Mouse (Mus musculus): ENCODE results near the gene Sugct. TPM values are rescaled to one million over a fixed set of nuclear protein-coding genes. Genes with fewer than 3 reads are reported as not detected.

The Sugct gene
- total RNA-seq, 2 experiments from 2014 or later = 2.7 to 3.1 TPM

DNA sequence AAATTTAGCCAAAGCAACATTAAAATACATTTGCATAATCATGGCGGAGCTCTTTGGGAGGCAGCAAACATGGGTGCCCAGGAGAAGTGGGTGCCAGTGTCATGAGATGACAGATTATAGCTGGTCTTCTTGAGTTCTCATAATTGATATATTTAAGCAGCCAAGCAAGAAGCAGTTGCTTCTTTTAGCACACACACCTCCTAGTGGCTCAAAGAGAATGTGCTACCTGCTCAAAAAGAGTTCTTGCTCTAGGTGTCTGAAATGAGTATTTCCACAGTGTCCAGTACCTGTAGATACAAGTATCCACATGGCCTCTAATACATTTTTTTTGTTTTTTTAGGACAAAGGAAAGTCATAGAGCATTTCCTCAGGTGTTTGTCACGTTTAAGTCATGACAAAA lies 655.6 kb downstream of the Sugct start:
- DNase-seq (ENCODE audit: low spot score in 2 of 2) = no peak

DNA sequence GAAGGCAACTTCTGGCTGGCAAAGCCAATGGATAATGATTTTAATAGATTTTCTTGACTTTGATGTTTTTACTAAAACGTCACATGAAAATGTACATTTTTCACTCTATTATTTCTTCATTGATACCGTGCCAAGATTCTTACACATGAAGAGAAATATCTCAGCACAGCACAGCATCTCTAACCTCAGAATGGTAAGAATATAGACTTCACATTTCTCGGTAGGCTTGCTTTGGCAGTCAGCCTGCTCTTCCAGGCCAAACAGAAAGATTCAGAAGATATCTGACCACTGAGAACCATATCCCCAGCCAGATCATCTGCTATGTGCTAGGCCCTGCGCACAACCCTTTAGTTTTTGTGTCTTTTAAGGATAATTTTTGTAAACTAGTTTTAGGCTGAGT lies 657.0 kb downstream of the Sugct start:
- DNase-seq (ENCODE audit: low spot score in 2 of 2) = no peak

DNA sequence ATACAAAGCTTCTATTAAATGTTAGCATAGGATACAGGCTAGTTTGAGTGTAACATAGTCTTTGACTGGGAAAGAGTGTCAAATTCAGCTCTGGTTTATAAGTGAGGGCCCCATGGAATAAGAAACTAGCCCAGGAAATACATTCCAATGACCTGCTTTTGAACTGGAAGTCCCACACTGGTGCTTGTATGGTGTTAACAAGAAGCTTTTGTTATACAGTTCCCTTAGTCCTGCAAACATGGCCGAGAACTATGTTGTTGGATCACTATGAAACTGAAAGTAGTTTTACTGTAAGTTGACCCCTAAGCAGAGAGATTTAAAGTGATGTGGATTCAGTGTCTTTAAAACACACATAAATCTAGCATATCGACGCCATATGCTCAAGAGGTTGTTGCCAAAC lies 657.5 kb downstream of the Sugct start:
- DNase-seq (ENCODE audit: low spot score in 2 of 2) = no peak

DNA sequence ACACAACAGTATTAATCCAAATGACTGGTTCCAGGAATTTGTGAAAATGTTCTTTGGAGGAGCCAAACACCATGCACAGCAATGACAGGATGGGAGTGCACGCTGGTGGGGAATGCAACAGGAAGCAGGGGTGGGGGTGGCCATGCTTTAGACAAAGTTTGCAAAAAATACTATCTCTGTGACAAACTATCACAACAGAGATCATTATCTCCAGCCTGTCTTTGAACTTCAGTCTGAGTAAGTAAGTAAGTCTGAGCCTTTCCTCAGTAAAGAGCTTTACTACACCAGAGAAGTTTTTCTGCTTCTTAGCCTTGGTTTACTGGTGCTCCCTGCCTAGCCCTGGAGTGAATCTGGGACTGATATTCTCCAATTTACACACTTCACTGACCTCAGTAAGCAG lies 664.6 kb downstream of the Sugct start:
- DNase-seq (ENCODE audit: low spot score in 2 of 2) = no peak

DNA sequence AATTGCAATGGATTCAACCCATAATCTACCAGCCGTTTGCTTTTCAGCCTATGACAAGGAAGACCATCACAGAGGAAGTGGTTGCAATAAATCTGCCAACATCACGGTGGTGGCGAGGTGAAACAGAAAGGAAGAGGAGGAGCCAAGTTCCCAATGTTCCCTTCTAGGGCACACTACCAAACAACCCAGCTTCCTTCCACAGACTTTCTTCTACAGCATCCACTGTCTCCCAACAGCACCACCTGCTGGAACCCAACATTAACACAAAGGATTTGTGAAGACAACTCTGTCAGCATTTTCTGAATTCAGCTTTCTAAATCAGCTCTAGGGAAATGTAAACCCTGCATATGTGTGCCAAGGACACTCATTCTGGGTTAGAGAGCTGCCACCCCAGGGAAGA lies 666.8 kb downstream of the Sugct start:
- peak; percentile 66 to 74 for DNase-seq (ENCODE audit: low spot score in 2 of 2)

DNA sequence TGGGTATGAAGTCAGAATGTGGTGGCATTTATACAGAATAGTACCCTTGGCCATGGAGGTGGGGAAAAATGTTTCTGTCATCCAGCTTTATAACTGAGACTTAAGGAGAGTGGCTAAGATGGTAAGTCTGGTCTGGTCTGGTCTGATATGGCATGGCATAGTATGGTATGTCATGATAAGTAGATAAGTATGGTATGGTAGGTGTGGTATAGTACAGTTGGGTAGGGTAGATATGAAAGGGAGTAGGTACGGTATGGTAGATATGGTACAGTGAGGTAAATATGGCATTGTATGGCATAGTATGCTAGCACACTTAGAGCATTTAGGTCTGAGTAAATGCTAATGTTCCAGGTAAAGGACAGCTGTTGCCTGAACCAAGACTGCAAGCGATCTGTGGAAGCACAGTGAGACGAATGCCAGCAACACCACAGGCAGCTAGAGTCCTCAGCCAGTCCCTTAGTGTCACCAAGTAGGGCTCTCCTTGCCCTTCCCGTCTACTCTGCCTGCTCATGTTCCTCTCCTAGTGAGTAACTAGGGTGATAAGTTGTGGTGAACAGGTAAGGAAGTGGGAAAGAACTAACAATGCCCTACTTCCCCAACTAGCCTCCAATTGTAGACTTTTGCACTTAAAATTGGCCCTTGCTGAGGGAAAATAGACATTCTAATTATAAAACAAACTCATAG lies 667.4 kb downstream of the Sugct start:
- DNase-seq (ENCODE audit: low spot score in 2 of 2) = no peak

DNA sequence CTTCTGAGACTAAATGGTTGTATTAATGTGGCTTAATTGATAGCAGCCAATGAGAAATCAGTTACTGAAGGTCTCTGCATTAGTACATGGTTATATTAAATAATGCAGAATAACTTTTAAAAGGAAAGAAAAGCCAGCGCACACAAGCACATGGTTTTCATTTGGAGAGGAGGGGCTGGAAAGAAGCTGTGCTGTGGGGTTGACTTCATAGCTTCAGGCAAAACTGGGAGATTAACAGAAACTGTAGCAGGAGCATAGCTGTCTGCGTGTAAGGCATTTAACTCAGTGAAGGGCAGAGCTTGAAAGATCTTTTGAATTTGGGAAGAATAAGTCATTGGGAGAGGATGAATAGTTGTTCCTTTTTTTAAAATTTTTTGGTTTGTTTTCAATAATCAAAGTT lies 668.4 kb downstream of the Sugct start:
- DNase-seq (ENCODE audit: low spot score in 2 of 2) = no peak

DNA sequence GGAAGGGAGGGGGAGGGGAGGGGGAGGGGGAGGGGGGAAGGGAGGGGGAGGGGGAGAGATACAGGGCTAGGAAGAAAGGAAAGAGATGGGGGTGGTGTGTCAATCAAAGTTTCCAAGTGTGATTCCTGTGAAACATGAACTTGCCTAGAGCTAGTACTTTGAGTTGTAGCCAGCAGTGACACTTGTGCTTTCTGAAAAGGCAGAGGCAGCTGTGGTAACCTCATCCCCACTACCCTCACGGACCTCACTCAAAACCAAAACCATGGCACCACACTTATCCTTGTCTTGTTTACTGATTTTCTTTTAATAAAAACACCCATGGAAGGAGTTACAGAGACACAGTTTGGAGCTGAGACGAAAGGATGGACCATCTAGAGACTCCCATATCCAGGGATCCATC lies 698.9 kb downstream of the Sugct start:
- no peak for DNase-seq (ENCODE audit: low spot score in 2 of 2)

DNA sequence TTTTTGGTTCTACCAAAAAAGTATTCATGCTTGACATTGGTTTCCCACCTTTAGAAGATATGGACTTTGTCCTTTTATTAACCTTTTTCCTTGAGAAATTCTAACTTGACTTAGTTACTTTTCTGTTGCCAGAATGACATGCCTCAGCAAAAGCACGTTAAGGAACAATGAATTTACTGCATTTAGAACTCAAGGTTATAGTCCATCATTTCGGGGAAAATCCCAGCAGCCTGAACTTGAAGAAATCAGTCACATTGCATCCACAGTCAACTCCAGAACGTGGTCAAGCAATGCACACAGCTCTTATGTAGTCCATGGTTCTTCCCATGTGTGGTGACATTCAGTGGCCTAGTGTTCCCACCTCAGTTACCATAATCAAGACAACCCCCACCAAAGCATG lies 700.0 kb downstream of the Sugct start:
- DNase-seq (ENCODE audit: low spot score in 2 of 2) = no peak

DNA sequence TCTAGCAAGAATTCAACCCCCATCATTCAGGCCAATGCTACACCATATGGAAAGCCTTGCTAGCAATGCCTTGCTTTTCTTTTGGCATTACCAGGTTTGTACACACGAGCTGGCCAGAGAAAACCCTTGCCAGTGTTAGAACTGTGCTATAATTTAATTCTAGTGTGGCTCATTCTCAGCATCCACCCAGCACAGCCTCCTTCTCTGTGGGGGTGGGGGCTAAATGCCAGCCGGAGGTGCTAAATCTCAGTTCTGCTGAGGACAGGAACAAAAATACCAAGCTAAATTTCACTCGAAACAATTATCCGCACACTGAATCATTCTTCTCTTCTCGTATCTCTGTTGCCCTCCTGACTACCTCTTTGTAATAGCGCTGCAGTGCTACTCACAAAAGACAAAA lies 717.6 kb downstream of the Sugct start:
- DNase-seq (ENCODE audit: low spot score in 2 of 2) = peak; percentile 74 to 82

DNA sequence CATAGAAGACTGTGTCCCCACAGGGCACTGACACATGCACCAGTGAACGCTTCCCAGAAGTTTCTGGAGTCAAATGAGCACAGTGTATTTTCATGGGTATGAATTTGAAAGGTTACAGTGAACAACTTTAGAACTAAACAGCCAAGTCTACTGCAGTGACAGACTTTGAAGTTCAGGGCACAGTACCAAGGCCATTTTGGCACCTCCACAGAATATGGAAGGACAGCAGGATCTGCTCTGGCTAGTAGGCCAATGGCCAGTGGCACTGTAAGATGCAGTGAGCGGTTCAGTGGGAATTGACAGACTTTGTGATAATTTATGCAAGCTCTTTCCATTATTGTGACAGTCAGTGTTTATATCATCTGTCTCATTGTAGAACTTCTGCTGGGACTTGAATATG lies 724.1 kb downstream of the Sugct start:
- DNase-seq (ENCODE audit: low spot score in 2 of 2) = no peak

DNA sequence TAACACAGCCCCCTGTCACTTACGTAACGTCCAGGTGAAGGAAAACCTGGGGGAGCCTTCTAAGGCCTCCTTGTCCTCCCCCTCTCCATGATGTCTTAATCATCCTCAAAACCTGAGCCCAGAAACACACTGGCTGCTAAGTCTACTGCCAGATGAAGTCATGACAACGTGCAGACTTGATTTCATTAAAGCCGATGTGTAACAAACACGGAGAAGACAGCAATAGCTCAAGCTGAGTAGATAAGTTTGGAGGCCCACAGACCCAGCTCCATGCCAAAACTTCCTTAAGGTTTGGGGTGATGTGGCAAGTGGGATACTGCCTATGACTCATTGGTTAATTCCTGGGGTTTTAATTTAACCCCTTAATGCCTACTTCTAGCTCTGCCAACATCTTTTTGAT lies 726.4 kb downstream of the Sugct start:
- DNase-seq (ENCODE audit: low spot score in 2 of 2) = peak in 1 of 2 experiments; percentile 2

DNA sequence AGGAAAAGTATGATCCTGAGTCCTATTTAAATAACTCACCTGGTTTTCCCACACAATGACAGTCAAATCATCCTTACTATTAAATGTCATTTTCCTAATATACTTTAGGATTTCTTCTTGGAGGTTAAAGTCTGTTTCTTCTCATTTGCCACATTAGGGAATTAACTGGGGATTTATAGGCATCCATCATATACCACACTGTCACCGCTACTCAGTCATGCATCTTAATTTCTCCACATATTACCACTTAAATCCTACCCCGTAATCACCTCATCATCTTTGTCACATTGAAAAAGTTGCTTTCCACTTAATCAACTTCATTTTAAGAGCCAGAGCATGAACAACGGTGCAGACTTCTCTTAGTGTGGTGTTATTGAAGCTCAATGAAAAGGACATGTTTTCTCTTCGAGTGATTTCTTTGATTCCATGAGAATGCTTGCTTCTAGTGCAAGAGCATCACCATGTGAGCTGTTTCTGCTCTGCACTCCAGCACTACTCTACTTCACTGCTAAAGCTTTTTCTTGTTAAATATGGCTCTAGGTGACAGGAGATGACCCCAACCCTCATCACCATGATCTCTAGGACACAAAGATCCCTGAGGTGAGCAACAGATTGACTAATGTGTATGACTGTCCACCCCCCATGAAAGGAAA lies 730.4 kb downstream of the Sugct start:
- no peak for DNase-seq (ENCODE audit: low spot score in 2 of 2)

DNA sequence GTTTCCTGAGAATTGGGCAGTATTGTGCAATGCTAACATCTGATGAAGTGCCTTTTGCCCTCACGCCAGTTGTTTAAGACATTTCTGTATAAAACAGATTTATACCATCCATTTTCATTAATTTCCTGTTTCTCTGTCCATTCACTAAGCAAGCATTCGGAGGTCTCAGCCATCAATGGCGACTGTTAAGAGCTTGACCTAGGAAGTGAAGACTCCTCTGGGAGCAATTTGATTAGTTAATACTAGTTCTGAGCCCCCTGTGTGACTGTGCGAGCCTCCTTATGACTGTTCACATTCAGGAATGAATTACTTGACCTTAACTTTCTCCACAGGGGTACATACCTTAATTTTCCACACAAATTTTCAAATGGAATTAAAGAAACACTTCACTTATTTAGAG lies 743.3 kb downstream of the Sugct start:
- no peak for DNase-seq (ENCODE audit: low spot score in 2 of 2)

DNA sequence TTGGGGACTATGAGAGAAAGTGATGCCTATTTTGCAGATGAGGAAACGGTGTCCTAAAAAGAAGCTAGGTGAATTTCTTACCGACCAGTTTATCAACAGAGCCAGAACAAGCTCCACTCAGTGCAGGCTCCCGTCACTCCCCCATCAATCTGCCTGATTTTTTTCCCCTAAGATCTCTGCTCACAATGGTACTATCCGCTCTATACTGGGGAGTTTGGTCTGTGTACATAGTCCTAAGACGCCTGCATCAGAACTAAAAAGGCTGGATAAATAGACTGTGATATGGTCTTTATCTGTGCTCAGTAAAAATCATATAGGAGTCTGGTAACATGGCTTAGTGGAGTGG lies 755.9 kb downstream of the Sugct start:
- no peak for DNase-seq (ENCODE audit: low spot score in 2 of 2)

DNA sequence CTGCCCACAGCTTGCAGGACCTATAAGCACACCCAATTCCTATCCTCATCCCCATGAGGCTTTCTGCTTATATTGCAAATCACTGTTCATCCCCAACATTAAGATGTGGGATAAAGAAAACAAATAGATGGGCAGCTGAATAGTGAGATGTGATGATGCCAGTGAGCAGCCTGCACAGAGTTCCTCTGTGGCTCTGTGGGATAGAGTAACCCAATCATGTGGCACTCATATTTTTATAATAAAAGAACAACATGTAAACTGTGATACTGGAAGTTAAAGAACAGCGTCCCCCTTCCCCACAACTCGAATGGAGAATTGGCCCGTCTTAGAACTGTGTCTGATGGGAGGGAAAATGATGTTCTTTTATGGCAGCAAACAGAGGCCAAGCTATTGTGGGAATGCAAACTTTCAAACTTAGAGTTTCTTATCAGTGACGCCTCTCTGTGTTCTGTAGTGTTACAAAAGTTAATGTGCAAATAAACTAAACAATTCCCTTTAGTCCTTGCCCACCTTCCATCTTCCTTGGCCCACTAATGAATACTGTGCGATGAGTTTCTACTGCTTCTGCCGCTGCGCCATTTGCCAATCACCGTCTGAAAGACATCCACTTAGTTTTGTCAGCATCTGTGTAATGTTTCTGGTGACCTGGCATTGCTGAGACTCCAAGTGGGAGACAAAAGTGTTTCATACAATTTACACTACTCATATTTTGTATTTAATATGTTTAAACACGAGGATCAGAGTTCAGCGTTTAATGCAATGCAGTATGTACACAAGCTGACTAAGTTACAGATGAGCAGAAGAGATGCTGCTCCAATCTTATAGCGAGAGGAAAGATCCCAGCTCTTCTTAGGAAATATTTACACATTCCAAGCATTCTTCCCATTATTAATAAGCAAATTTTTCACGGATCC lies 756.5 kb downstream of the Sugct start:
- no peak for DNase-seq (ENCODE audit: low spot score in 2 of 2)

DNA sequence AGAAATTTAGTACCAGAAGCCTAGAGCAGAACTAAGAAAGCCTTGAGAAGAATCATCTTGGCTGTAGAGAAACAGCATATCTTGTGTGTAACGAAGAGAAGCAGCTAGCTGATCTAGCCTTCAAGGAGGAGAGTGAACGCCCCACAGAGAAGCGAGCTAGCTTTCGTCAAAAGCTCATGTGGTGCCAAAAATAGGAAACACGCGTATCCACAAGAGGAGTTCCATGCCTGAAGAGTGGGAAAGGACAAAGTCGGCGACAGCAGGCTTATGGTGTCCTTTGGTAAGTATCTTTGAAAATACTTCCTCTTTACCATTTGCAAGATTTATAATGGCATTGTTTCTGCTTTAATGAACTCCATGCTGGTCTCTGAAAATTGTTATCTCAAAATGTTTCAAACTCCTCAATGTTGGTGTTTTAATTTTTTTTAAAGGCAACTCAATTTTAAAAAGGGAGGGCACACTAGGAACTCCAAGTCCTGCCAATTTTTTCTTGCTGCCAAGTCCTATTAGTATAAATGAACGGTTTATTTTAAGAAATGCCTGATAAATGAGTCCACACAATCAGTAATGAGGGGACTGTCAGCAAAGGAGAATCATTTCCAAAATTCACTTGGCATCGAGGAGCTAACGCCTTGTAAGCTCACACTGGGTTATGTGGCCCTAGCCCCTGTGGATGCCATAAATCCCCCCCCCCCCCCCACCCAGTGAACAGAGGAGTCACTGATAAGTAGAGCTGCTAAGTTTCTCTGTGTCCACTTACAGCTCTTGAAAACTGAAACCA lies 757.7 kb downstream of the Sugct start:
- no peak for DNase-seq (ENCODE audit: low spot score in 2 of 2)

DNA sequence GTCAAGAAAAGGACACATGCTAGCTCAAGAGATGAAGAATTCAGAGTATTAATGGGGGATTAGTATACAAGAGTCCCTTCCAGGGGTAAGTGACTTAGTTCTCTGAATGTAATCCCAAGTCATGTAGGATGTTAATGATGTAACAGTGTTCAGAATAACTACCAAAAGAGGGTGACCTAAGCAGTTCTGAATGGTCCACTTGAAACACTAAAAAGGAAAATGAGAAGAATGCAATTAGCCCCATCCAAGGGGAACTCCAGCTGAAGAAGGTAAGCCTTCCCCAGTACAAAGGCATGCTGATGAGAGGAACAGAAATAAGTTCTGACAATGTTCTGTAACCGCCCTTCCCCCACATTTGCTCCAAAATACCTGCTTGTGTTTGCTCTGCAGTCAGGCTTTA lies 760.3 kb downstream of the Sugct start:
- no peak for DNase-seq (ENCODE audit: low spot score in 2 of 2)

DNA sequence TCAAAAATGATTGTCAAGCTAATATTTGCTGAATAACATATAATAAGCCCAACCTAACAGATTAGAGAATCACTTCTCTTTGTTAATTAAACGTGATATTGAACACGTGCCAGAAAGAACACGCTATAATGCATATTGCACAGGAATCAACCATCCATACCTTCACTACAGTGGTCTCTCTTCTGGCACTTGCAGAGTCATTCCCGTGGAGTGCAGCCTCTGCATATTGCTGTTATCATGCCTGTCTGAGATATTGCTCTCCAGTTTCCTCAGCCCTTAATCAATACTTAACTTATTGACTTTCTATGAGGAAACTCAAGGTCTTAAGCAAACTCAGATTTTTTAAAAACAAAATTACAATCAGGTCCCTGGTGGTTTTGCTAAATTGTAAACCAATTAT lies 761.8 kb downstream of the Sugct start:
- no peak for DNase-seq (ENCODE audit: low spot score in 2 of 2)

DNA sequence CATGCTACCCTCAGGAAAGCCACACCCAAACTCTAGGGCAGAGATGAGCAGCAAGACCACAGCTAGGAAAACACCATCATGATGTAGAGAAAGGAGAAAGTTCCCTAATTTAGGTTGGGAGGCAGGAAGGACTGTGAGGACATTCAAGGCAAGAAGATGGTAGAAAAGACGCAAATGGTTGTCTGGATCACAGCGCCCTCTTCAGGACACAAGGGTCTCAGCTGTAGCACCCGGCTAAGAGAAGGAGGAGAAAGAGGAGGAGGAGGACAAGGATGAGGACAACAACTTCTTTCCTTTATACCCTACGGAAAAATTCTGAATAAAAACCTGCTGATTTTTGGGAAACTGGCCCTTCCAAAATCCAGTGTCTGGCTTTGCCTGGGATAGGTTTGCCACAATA lies 774.0 kb downstream of the Sugct start:
- peak in 1 of 2 experiments; percentile 3 for DNase-seq (ENCODE audit: low spot score in 2 of 2)

DNA sequence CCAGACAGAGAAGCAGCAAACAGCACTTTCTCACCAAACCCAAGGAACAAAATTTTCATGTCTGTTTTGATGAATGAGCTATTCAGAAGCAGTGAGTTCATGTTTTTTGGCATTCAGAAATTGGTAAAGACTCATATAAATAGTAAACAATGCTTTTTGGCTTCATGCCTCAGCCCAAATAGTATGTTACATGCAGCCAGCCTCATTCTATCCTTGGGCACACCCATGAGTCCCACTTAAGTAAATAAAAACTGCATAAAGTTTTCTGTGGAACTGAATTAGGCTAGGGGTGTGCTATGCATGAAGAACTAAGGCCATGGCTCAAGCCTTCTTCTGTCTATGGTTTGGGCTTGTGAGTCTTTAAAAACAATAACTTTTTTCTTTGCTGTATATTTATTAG lies 779.7 kb downstream of the Sugct start:
- no peak for DNase-seq (ENCODE audit: low spot score in 2 of 2)

DNA sequence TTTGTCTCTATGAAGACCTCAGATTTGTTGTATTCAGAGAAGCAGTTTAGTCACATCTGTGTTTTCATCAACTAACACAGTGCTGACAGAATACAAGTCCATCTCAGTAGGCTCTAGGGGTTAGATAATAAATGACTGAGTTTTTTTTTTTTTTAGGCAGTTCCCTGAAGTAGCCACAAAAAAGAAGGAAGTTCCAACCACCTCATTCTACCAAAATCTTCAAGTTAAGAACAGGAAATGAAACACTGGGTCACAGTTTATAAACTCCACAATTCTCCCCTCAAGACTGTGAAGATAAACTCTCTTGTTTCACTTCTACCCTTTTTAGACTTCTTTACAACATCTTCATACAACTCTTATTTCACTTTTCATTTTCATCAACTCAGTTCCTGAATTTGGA lies 783.1 kb downstream of the Sugct start:
- DNase-seq (ENCODE audit: low spot score in 2 of 2) = no peak

Data from left cerebral cortex, adult 18-20 months (tissue).